Mouse (Mus musculus): ENCODE results near the gene Snx33.
A peak's percentile ranks its signal among the peaks of the same experiment; 100 is the strongest.
"Not testable (repeated sequence)": the region's sequence is repeated elsewhere in the genome, so short reads cannot be mapped to it uniquely, and the experiment has no call there.

The Snx33 gene

DNA sequence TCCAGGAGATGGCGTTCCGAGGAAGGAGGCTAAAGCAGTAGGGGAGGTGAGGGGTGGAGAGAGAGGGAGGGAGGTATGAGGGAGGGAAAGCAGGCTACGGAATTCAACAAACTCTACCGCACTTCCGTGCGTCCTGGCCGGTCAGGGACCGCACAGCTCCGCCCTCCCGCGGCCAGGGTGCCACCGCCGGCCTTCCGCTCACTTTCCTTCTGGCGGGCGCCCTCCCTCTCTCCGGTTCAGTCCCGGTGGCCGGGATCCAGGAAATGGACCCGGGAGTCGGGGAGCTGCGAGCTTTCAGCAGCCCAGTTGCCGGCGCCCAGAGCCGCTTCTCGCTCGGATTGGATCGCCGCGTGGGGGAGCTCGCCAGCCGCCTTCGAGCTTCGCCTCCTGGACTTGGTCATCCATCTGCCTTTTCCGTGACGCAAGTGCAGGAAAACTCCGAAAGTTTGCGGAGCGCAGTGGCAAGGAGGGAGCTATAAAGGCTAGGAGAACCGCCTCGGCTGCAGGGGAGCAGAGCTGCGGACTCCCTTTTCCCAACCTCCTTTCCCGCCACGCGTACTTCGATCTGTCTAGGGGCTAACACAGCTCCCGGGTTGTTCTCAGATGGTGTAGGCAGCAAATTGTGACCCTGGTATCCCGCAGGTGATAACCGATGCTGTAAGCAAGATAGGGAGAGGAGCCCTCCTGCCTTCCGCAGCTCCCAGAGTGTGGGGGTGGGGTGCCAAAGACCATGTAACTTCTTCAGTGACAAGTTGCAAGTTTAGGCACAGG is at the start of gene Snx33:
Gene Snx33, minus strand, starts transcription at position 331 of the 771 bp plus-strand sequence.
- DNase-seq: peak; percentile 95

DNA sequence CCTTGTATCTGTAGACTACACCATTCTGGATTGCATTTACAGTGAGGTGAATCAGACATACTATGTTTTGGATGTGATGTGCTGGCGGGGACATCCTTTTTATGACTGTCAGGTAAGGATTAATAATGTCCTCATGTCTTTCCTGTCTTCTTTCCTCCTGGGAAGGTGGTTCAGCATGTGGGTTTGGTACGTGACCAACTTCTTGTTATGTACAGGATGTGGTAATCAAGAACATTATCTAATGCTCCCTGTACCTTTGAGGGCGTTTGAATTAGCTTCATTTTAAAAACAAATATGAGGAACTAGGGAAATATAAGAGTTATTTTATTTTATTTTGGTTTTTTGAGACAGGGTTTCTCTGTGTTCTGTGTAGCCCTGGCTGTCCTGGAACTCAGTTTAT is 47.0 kb upstream of the Snx33 start:
- no peak for DNase-seq

DNA sequence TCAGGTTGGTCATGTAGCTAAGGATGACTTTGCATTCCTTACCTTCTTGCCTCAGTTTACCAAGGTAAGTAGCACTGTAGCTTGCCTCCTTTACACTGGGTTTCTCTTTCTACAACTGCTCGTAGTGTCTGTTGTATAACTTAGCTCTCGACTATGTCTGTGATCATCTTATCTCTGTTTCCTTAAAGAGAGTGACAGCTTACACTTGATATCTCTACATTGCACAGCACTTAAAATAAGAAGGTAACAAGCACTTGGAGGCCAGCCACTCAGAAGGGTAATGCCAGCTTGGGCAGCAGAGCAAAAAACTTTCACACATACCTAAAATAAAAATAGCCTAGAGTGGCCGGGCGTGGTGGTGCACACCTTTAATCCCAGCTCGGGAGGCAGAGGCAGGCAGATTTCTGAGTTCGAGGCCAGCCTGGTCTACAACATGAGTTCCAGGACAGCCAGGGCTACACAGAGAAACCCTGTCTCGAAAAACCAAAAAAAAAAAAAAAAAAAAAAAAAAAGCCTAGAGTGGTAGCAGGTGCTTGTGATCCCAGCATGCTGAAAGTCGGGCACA is 45.9 kb upstream of the Snx33 start:
- no peak for DNase-seq

DNA sequence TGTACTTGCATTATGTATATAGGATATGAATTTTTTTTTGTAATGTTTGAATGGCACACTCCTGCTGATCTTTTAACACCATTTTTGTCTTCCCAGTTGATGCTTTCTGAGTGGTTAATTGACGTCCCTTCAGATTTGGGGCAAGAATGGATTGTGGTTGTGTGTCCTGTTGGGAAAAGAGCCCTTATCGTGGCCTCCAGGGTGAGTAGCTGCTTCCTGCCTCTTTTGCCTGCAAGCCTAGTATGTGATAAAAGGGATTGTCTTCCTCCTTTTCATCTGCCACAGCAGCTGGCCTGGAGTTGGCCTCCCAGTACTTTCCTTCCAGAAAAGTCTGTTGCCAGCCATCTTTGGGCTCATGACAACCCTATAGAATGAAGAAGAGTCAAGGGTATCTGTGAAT is 42.0 kb upstream of the Snx33 start:
- no peak for DNase-seq

DNA sequence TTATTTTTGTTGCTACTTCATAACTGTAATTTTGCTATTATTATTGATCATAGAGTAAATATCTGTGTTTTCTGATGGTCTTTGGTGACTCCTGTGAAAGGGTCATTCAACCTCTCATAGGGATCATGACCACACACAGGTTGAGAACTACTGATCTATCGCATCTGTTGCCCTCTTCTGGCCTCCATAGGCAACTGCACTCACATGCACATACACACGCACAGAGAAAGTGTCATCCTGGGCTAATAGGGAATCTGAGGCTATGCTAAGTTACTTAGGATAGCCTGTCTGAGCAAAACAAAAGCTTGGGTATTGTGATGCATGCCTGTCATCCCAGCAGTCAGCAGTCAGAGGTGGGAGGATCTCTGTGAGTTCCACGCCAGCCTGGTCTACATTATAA is 33.4 kb upstream of the Snx33 start:
- no peak for DNase-seq

DNA sequence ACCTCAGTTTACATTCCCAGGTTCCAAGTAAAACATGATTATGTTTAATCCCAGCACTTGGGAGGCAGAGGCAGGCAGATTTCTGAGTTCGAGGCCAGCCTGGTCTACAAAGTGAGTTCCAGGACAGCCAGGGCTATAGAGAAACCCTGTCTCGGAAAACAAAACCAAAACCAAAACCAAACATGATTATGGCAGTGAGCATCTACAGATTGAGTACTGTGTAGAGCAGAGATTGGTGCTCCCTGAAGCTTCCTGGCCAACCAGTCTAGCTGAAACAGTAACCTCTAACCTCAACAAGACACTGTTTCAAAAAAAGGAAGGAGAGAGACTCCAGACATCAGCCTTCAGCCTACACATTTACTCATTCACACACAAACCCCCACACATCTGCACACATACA is 30.5 kb upstream of the Snx33 start:
- no peak for DNase-seq

DNA sequence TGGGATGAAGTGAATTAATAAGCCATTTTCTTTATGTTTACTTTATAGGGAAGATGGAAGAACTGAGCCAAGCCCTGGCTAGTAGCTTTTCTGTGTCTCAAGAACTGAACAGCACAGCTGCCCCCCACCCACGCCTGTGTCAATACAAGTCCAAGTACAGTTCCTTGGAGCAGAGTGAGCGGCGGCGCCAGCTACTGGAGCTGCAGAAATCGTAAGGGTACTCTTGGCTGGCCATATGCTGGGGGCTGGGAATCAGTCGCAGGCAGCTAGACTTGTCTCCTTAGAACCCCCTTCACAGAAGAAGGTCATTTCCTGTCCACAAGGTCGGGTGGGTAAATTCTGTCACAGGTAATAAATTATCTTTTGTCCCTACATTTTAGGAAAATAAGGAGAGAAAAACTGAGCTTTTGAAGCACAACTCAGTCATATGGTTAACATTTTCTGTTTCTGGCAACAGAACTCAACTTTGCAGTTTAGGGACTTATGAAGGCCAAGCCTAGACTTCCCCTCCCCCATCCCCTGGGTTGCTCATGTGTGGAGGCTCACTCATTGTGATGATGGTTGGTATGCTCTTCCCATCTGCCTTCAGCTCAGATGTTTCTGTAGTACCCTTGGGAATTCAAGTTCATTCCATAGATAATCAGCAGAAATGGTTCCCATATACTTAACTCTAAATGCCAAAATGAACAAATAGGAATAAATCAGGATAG is 28.9 kb upstream of the Snx33 start:
- no peak for DNase-seq

DNA sequence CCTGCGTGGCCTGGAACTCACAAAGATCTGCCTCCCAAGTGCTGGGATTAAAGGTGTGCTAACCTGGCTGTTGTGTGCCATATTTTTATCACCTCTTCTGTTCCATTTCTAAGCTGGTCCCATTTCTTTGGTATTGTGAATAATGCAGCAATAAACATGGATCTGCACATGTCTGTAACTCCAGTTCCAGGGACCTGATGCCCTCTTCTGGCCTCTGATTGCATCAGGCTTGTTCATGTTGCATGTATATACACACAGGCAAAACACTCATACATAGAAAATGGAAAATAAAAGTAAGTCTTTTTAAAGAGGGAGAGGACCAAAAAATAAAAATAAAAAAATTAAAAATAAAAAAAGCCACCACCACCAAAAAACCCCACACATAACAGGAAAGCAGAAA is 25.4 kb upstream of the Snx33 start:
- DNase-seq: no peak

DNA sequence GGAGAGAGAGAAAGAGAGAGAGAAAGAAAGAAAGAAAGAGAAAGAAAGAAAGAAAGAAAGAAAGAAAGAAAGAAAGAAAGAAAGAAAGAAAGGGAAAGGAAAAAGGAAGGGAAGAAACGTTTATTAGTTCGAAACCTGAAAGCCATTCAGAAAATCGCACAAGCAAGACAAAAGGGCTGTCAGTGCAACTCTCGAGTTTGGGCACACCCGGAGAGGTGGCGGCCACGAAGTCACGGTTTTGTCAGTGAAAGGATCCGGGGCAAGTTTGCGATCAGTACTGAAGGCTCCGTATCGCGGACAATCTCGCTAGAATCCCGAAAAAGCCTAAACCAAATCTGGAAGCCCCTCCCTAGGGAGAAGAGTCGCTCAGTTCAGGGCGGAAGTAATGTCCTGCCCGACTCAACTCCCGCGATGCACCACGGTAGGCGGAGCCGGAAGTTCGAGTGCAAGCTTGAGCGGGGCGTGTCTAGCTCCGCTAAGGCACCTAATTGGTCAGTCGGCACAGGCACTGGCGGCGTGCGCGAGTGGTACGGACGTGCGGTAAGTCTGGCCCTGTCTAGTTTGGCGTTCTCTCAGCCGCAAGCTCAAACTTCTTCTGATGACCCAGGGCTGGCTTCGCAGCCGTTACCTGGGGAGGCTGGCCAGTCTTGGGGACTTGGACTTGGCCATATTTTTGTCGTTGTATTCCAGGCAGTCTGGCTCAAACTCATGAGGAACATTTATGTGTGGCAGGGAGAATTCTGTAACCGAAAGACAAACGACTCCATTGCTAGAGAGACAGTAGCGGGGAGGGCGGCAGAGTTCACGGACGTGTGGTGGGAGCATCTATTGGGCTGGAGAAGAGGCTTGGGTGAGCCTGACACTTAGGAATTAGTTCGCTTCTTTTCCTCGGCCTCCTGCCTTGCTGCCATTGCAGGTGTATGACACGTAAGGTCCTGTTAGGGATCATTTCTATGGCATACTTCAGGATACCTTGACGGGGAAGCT is 22.5 kb upstream of the Snx33 start, which contains the start of gene Snupn:
Gene Snupn, plus strand, starts transcription at position 465 of the 987 bp plus-strand sequence.
- DNase-seq: peak; percentile 97

DNA sequence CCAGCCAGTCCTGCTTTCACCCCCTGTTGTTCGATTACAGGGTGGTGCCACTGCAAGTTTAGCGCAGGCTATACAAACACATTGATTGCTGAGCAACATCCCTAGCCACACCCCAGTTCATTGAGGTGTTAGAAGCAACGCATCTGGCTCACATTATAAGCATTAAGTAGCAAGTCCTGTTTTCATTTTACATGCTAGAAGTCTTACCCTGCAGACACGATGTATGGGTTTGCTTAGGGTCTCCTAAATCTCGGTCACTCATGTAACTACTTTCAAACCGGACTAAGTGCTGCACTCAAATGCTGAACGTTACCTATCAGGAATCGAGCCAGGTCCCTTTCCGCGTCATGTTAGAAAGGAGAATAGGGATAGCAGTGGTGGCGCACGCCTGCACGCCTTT is 21.6 kb upstream of the Snx33 start:
- peak; percentile 10 for DNase-seq

DNA sequence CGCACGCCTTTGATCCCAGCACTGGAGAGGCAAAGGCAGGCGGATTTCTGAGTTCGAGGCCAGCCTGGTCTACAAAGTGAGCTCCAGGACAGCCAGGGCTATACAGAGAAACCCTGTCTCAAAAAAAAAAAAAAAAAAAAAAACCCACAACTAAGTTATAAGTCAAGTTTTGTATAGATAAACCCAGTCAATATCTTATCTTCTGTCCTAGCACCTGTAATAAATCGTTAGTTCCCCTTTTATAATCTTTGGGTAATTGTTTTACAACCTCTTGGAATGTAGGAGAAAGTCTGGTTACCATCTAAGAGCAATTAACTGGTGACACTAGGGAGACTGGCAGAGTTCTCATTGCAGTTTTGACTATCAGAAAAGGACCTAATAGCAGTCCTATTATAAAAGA is 20.5 kb upstream of the Snx33 start:
- not testable (repeated sequence) for DNase-seq

DNA sequence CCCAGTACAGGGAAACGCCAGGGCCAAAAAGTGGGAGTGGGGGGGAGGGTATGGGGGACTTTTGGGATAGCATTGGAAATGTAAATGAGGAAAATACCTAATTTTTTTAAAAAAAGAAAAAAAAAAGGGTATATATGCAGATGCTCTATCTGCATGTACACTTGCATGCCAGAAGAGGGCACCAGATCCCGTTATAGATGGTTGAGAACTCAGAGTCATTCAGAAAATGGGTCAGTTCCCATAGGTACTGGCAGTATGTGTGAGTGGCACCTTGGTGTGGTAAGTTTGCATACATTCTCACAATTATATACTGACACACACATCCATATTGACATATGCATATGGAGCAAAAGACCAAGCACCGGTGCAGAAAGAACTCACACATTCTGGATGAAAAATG is 19.3 kb upstream of the Snx33 start:
- DNase-seq: peak; percentile 42

DNA sequence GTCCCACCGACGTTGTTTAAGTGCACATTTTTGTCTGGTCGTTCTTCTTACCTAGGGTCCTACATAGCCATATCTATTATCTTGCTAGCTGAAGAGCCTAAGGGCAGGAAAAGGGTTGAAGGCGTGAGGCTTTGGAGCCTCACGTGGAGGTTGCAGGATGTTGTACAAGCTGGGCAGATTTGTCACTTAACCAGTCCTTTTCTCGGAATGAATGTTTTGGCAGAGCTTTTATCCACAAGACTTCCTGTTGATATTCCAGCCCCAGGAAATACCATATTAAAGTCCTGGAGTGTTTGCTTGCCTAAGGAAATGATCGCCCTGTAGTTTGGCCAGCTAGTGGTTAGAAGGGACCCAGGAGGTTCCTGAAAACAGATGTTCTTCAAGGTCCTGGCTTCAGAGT is 10.2 kb upstream of the Snx33 start:
- peak; percentile 23 for DNase-seq

DNA sequence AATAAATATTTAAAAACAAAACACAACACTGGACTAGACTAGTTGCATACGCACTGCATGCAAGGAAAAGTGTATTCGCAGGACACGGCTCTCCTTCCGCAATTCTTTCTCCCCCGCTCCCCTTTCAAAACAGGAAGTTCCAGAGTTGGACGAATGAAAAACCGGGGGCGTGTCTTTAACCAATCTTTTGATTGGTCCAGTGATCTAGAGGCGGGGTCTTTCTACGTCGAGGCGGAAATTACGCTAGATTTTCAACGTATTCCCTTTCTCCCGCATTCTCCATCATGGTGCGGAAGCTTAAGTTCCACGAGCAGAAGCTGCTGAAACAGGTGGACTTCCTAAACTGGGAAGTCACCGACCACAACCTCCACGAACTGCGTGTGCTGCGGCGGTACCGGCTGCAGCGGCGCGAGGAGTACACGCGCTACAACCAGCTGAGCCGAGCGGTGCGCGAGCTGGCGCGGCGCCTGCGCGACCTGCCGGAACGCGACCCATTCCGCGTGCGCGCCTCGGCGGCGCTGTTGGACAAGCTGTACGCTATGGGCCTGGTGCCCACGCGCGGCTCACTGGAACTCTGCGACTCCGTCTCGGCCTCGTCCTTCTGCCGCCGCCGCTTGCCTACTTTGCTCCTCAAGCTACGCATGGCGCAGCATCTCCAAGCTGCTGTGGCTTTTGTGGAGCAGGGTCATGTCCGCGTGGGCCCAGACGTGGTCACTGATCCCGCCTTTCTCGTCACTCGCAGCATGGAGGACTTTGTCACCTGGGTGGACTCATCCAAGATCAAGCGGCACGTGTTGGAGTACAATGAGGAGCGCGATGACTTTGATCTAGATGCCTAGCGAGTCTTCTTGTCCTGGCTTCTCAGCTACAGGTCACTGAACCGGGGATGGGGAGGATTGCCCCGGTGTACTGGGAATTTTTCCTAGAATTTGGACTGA is 9.3 kb upstream of the Snx33 start, which contains the start of gene Imp3:
Gene Imp3, plus strand, starts transcription at position 253 of the 938 bp plus-strand sequence.
- DNase-seq: peak; percentile 91

DNA sequence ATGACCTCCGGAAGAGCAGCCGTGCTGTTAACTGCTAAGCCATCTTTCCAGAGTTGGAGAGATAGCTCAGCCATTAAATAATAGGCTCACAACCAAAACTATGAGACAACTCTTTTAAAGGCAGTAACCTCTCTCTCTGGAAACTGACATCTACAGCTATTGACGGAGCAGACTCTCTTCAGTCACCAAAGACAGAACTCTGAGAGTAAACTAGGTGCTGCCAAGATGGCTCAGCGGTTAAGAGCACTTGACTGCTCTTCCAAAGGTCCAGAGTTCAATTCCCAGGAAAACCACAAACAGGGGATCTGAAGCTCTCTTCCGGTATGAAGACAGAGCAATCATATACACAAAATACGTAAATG is 8.7 kb upstream of the Snx33 start:
- DNase-seq: no peak

DNA sequence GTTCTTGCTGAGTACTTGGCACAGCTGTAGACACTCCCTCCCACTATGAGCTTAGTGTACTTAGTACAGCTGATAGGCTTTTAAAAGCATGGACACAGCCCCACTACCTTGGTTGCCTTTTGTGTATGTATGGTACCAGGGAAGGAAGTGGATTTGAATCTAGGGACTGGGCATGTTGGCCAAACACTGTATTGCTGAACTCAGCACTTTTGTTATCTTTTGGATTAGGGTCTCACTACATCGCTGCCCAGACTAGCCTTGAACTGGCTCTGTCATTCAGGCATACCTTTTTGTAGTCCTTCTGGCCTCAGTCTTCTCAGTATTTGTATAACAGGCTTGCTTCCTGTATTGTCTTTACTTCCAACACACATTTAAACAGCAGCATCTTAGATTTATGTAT is 2.4 kb upstream of the Snx33 start:
- no peak for DNase-seq

DNA sequence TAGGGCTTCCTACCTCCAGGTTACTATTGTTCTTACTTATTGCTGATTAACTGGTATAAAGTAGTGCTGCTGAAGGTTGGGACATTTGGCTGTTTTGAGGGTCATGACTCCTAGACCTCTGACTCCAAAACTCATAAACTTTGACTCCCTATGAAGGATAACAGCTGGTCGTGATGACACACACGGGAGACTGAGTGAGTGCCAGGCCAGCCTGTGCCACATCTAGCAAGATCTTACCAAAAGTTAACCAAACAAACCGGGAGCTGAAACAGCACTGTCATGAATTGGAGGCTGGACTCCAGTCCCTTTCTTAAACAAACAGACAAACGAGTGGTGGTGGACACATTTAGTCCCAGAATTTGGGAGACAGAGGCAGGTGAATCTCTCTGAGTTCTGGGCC is 1.3 kb upstream of the Snx33 start:
- no peak for DNase-seq

DNA sequence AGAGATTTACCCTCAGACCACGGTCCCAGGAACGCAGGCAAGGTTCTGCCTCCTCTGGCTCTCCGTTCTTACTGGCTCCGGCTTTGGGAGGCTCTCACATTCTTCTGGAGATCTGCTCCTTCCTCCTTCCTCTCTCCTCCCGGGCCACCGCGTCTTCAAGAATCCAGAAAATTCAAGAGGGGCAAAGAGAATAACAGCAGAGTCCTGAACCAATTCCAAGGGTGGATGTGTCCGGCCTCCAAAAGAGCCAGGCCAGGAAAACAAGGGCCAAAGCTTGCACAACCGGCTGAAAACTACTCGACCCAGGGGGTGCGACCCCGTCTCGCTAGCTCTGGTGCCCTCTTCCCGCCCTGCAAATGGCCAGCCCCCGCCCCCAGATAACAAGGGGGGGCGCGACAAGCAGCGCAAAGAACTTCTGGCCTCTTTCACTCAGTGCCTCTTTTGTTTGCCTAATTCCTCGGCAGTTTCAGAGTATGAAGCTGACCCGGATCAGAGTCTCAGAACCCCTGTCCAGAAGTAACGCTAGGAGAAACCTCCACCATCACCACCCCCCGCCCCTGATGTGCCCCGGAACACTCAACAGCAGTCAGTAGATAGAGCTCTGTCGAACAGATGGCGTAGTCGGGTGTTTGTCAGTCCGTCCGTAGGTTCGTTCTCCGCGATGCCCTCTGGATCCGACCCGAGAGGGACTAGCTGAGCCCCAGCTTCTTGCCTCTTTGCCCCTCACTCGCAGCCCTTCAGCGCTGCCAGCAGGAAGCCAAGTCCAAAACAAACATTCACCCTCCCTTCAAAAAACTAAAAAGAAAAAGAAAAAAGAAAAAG is 769 bp downstream of the Snx33 start:
- peak; percentile 59 for DNase-seq

DNA sequence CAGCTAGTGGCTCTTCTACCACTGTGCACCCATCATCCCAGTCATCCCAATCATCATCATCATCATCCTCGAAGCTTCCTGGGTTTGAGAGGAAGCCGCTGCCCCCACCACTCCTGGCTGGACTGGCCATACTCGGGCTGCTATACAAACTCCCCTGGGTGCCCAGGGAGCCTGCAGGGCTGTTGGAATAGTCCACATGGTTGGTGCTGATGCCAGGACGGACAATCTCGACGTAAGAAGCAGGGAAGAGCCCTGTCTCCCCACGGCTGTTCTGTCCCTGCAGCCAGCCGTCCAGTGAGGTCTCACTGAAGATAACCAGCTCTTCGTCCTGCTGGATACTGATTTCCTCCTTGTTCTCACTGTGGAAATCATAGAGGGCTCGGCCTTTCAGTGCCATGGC is 1.8 kb downstream of the Snx33 start:
- DNase-seq: no peak

DNA sequence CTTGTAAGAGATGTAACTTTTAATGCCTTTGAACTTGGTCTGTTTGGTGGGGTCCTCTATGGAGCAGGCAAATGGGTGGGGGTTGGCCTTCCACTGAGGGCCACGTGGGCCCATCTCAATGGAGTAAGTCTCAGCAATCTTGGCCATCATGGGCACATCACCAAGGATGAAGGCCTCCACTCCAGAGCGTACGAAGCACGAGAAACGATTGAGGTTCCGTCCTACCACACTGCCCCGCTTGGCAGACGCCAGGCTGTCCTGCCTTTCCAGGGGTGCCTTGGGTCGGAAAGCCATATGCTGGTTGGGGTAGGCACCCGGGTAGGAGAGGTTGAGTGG is 2.2 kb downstream of the Snx33 start:
- DNase-seq: no peak

Data from kidney, adult 18-20 months (tissue).